Mouse (Mus musculus): ENCODE results near the gene Ak1. TPM values are rescaled to one million over a fixed set of nuclear protein-coding genes. Genes with fewer than 3 reads are reported as not detected.

Ak1 gene
- polyA plus RNA-seq, 1 experiment, result 0.08 TPM

DNA sequence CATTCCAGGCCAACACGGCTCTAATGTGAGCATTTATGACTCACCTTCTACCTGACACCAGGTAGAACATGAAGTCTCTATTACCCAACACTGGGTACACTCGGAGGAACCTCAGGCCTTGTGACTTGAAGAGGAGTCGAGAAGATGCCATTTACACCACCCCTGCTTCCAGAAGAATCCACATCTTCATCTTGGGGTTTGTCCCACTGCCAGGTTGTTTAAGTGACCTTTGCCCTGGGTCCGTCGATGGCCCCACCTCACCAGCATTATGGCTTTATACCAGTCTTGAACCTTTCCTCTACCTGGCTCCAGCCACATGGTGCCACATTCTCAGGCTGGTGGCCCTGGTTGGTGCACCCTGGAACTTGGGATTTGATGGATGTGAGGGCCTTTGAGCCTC is 24.3 kb upstream of the Ak1 start:
- Histone ChIP-seq H3K36me3 (ENCODE audit: control insufficient read depth) (peaks cover 17% of the 10 kb centered on the region), H3K9me3 (ENCODE audit: control insufficient read depth, low read length) (no peaks in the 10 kb centered on the region), H3K4me3 (replicated peaks) (no peak overlapping the region), H3K4me1 (ENCODE audit: control insufficient read depth) (peaks cover 17% of the 10 kb centered on the region), H3K27me3 (ENCODE audit: control insufficient read depth) (no peaks in the 10 kb centered on the region)
- TF ChIP-seq GATA1 (IDR thresholded peaks at IDR 0.05; ENCODE audit: low read length) (no peak), TAL1 (IDR thresholded peaks at IDR 0.05; ENCODE audit: low read length) (no peak)

GRCm38 (mm10) chr2:32597699-32598098 is 23.9 kb upstream of the Ak1 start:
- Histone ChIP-seq H3K9me3 (ENCODE audit: control insufficient read depth, low read length) (no peaks in the 10 kb centered on the region), H3K36me3 (ENCODE audit: control insufficient read depth) (peaks cover 17% of the 10 kb centered on the region), H3K4me3 (replicated peaks) (no peak overlapping the region), H3K4me1 (ENCODE audit: control insufficient read depth) (peaks cover 21% of the 10 kb centered on the region), H3K27me3 (ENCODE audit: control insufficient read depth) (no peaks in the 10 kb centered on the region)
- TF ChIP-seq TAL1 (IDR thresholded peaks at IDR 0.05; ENCODE audit: low read length), result no peak
- no peak for TF ChIP-seq GATA1 (IDR thresholded peaks at IDR 0.05; ENCODE audit: low read length)

GRCm38 (mm10) chr2:32598506-32598905 is 23.1 kb upstream of the Ak1 start:
- H3K4me3 ChIP-seq (replicated peaks), result no peak overlapping the region
- TF ChIP-seq TAL1 (IDR thresholded peaks at IDR 0.05; ENCODE audit: low read length) (no peak), GATA1 (IDR thresholded peaks at IDR 0.05; ENCODE audit: low read length) (no peak)

DNA sequence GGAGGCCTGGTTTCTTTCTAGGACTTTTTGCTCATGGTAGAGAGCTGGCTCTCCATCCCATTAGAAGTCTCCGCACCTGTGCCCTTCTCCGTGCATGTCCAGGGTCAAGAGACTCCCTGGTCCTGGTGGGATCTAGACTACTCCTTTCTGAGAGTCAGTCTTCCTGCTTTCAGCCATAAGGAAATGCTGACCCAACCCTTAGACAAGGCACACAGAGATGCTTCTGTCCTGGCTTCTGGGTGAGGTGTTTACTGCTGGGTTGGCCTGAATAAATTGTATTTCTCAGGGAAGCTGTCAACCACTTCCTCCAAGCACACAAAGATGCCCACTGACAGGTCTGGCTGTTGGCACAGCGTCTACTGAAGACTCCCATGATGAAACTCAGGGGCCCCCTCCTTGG is 22.1 kb upstream of the Ak1 start, which contains the start of gene St6galnac6:
St6galnac6 (plus strand) TSS at position 301 of the 400 bp plus-strand sequence.
- TF ChIP-seq TAL1 (IDR thresholded peaks at IDR 0.05; ENCODE audit: low read length), result no peak
- TF ChIP-seq GATA1 (IDR thresholded peaks at IDR 0.05; ENCODE audit: low read length), result no peak
- peaks cover 23% of the 10 kb centered on the region for H3K4me1 ChIP-seq (ENCODE audit: control insufficient read depth)
- H3K4me3 ChIP-seq (replicated peaks), result no peak within 1 kb of the TSS
- H3K27me3 ChIP-seq (ENCODE audit: control insufficient read depth), result no peaks in the 10 kb centered on the region
- no peaks in the 10 kb centered on the region for H3K9me3 ChIP-seq (ENCODE audit: control insufficient read depth, low read length)
- peaks cover 12% of the 10 kb centered on the region for H3K36me3 ChIP-seq (ENCODE audit: control insufficient read depth)

More at GRCm38 (mm10) chr2:32598506-32598905, 23.1 kb upstream of the Ak1 start:
- H3K4me1 ChIP-seq (ENCODE audit: control insufficient read depth), result peaks cover 23% of the 10 kb centered on the region
- H3K27me3 ChIP-seq (ENCODE audit: control insufficient read depth), result no peaks in the 10 kb centered on the region
- H3K9me3 ChIP-seq (ENCODE audit: control insufficient read depth, low read length), result no peaks in the 10 kb centered on the region
- H3K36me3 ChIP-seq (ENCODE audit: control insufficient read depth), result peaks cover 17% of the 10 kb centered on the region

DNA sequence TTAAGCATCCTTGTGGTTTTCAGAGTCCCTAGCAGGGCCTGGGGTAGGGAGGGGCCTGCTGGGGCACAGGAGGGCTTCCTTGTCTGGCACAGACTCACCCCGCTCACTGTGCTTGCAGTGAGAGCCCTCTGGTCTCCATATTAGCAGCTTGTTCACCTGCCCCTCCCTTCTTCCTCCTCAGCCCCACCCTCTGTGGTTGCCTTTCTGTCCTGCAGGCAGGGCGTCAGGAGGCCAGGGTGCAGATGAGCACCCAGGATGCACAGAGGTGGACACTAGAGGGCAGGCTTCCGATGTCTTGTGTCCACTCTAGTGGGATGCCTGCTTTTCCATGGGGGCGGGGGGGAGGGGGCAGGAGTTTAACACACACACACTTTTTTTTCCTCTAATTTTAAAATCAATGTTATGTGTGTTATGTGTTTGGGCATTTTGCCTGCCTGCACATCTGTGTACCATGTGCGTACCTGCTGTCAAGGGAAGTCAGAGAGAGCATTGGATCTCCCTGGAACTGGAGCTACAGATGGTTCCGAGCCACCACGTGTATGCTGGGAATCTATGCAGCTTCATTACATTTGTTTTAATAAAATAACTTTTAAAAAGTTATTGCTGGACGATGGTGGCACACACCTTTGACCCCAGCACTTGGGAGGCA is 20.0 kb upstream of the Ak1 start:
- Histone ChIP-seq H3K36me3 (ENCODE audit: control insufficient read depth) (peaks cover 11% of the 10 kb centered on the region), H3K4me1 (ENCODE audit: control insufficient read depth) (peaks cover 30% of the 10 kb centered on the region), H3K9me3 (ENCODE audit: control insufficient read depth, low read length) (no peaks in the 10 kb centered on the region), H3K4me3 (replicated peaks) (no peak overlapping the region), H3K27me3 (ENCODE audit: control insufficient read depth) (no peaks in the 10 kb centered on the region)
- TF ChIP-seq TAL1 (IDR thresholded peaks at IDR 0.05; ENCODE audit: low read length), result no peak
- no peak for TF ChIP-seq GATA1 (IDR thresholded peaks at IDR 0.05; ENCODE audit: low read length)

GRCm38 (mm10) chr2:32602600-32603054 is 18.9 kb upstream of the Ak1 start:
- Histone ChIP-seq H3K4me1 (ENCODE audit: control insufficient read depth) (peaks cover 41% of the 10 kb centered on the region), H3K9me3 (ENCODE audit: control insufficient read depth, low read length) (no peaks in the 10 kb centered on the region), H3K27me3 (ENCODE audit: control insufficient read depth) (no peaks in the 10 kb centered on the region), H3K4me3 (replicated peaks) (peak overlapping the region; percentile 51), H3K36me3 (ENCODE audit: control insufficient read depth) (peaks cover 2% of the 10 kb centered on the region)
- no peak for TF ChIP-seq TAL1 (IDR thresholded peaks at IDR 0.05; ENCODE audit: low read length)
- no peak for TF ChIP-seq GATA1 (IDR thresholded peaks at IDR 0.05; ENCODE audit: low read length)

DNA sequence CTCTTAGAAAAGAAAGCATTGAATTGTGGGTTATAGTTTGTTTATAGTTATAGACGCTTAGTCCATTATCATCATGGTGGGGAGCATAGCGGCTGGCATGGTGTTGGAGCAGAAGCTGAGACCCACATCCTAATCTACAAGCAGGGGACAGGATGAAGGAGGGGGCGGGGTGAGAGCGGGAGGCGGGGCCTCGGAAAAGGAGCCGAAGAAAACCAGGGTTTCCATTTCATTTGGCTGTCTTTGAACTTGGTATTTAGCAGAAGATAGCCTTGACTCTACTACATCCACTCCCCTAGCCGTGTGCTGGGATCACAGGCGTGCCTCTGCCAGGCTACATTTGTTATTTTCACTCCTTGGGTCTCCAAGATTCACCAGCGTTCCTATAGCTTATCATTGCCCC is 16.9 kb upstream of the Ak1 start:
- H3K4me3 ChIP-seq (replicated peaks), result no peak overlapping the region
- H3K4me1 ChIP-seq (ENCODE audit: control insufficient read depth), result peaks cover 60% of the 10 kb centered on the region

GRCm38 (mm10) chr2:32606161-32607142 is 15.1 kb upstream of the Ak1 start:
- no peaks in the 10 kb centered on the region for H3K36me3 ChIP-seq (ENCODE audit: control insufficient read depth)
- no peaks in the 10 kb centered on the region for H3K9me3 ChIP-seq (ENCODE audit: control insufficient read depth, low read length)
- peak overlapping the region; percentile 70 for H3K4me3 ChIP-seq (replicated peaks)
- no peaks in the 10 kb centered on the region for H3K27me3 ChIP-seq (ENCODE audit: control insufficient read depth)
- TF ChIP-seq TAL1 (IDR thresholded peaks at IDR 0.05; ENCODE audit: low read length), result no peak
- no peak for TF ChIP-seq GATA1 (IDR thresholded peaks at IDR 0.05; ENCODE audit: low read length)
- H3K4me1 ChIP-seq (ENCODE audit: control insufficient read depth), result peaks cover 69% of the 10 kb centered on the region

More for the DNA sequence above, 16.9 kb upstream of the Ak1 start:
- H3K36me3 ChIP-seq (ENCODE audit: control insufficient read depth), result no peaks in the 10 kb centered on the region
- H3K9me3 ChIP-seq (ENCODE audit: control insufficient read depth, low read length), result no peaks in the 10 kb centered on the region
- TF ChIP-seq TAL1 (IDR thresholded peaks at IDR 0.05; ENCODE audit: low read length) (no peak), GATA1 (IDR thresholded peaks at IDR 0.05; ENCODE audit: low read length) (no peak)
- no peaks in the 10 kb centered on the region for H3K27me3 ChIP-seq (ENCODE audit: control insufficient read depth)
